Mouse (Mus musculus) E14TG2a.4 (cell line): Measurements from ENCODE around the gene Nav1.

ENCODE experiments used
- CTCF ChIP-seq: conservative IDR thresholded peaks from 2 replicates; pipeline ENCODE4 v1.5.1; 2014; ENCODE audit warnings: low read length
- POU5F1 ChIP-seq: IDR thresholded peaks from 2 replicates; pipeline ENCODE4 v1.6.1; 2014; ENCODE audit warnings: low read length, borderline replicate concordance

DNA sequence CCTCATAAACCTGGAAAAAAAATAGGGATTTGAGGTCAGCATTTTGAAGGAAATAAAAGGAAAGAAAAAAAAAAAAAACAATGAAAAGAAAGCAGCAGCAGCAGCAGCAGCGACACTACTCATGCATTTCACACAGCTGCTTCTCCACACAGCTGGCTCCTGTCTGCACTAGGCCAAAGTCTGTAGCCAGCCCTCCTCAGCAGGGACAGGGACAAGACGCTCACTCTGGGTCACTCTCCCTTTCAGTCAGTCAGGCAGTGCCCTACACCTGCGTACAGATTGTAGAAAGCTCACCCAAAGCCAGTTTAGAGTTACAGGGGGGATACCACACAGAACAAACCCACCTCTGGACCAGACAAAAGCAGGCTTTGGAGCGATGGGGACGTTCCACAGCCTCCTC lies 149.2 kb downstream of the Nav1 start:
- no peak for TF ChIP-seq POU5F1
- no peak for TF ChIP-seq CTCF
